Mouse (Mus musculus) ovary, postnatal 10 days (tissue): Measurements from ENCODE around the gene Emg1.
A peak's percentile ranks its signal among the peaks of the same experiment; 100 is the strongest.
"Not testable (repeated sequence)": the region's sequence is repeated elsewhere in the genome, so short reads cannot be mapped to it uniquely, and the experiment has no call there.

ENCODE experiments used
- DNase-seq: peaks from one replicate; pipeline ENCODE4 v3.0.0; 2022; ENCODE audit warnings: low spot score

The Emg1 gene

DNA sequence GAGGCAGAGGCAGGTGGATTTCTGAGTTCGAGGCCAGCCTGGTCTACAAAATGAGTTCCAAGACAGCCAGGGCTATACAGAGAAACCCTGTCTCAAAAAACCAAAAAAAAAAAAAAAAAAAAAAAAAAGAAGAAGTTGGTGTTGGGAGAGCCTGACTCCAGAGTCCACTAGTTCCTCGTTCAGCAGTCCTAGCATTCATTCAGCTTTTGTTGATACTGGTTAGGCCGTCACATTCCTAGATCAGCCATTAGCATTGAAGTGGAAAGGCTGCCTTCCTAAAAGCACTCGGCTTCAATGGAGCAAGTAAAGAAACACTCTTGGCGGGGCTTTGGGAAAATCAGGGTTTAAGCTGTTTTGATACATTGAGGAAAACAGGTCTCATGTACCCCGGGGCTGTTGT, 29.7 kb downstream of the Emg1 start:
- DNase-seq = not testable (repeated sequence)

- DNase-seq = no peak
Measured at GRCm38 (mm10) chr6:124679486-124679885, 32.5 kb downstream of the Emg1 start.

DNA sequence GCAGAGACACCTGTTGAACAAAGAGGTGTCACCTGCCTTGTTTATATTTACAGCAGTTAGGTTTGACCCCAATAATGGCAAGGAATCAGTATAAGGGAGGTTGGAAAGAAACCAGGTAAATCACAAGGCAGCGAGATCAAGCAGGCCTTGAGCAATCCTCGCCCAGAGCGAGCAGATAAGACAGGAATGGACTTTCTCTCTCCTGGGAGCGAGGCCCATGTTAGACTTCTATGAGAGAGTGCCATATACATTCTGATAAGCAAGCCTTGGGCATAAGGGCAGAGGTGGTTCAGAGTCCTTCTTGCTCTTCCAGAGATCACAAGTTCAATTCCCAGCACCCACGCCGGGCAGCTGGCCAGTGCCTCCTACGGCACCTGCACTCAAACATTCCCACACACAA, 33.2 kb downstream of the Emg1 start:
- DNase-seq = no peak

- DNase-seq = no peak
Measured at GRCm38 (mm10) chr6:124676171-124676570, 35.8 kb downstream of the Emg1 start.

DNA sequence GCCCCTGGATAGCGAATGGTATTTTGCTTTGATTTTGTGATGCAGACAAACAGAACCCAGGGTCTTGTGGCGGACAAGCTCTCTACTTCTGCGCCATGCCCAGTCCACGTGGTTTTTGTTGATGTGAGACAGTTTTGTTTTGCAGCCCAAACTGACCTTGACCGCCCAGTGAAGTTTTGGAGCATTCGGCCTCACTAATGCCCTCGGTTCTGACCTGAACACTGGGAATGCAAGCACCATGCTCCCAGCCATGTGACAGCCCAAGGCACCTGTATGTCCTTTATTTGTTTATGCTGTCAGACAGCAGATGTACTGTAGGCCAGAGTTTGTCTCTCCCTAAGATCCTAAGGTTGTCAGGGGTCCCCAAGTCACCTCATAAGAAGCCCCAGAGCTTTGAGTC, 37.4 kb downstream of the Emg1 start:
- DNase-seq = no peak

DNA sequence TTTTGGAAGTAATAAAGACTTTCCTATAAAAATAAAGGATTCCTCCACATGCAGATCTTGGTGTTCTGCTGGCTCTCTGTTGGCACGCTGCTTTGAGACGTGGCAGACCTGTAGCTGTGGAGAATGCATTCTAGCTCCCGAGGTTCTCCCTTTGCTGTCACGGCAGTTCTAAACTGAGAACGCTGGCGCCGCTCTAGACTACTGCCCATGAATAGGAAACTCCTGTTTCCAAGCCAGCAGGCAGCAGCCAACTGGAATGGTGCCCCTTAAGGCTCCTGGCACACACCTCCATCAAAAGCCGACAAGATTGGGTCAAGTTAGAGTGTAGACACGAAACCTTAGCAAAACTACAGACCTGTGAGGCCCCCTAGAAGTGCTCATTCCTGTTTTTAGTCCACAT, 38.4 kb downstream of the Emg1 start:
- DNase-seq = no peak

DNA sequence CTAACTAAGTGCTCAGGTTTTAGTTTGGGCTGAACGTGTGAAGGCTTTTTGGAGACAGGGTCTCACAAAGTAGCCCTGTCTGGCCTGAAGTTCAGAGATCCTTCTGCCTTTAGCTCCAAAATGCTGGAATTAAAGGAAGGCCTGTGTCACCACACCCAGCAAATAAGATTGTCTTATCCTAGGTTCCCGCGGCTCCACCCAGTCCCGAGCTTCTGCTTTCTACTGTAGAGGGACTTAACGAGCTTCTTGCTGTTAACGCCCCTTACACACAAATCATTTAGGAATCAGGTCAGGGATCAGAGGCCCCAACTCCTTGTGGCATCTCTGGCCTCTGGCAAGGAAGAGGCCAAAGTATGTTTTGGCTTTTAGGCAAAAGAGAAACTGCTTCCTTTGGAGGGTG, 39.9 kb downstream of the Emg1 start:
- no peak for DNase-seq

GRCm38 (mm10) chr6:124670281-124670900, 41.6 kb downstream of the Emg1 start:
- DNase-seq = no peak

DNA sequence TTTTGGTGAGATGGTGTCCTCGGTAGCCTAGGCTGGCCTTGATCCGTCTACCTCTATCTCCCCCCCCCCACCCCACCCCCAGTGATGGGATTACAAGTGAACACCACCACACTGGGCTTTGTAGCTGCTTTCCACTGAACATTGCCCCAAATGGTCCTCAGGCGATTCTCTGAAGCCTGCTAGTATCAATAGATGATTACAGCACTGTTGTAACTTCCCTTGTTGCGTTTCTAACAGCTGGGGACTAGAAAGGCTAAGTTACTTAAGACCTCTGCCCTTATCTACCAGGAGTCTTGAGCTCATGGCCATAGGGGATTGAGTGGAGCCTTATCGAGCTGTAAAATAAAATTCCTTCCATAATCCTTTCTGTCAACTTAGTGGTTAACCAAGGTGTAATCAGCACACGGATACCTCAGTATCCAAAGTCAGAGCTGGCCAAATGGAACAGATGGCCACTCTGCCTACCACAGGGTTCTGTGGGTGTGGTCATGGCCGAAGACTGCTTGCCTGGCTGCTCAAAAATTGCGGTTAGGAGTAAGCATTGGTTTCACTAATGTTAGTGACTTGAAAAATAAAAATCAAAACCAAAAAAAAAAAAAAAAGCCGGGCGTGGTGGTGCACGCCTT, 42.6 kb downstream of the Emg1 start:
- DNase-seq = no peak

GRCm38 (mm10) chr6:124665011-124665410, 47.0 kb downstream of the Emg1 start:
- DNase-seq = no peak

GRCm38 (mm10) chr6:124664256-124664655, 47.7 kb downstream of the Emg1 start:
- DNase-seq = no peak

DNA sequence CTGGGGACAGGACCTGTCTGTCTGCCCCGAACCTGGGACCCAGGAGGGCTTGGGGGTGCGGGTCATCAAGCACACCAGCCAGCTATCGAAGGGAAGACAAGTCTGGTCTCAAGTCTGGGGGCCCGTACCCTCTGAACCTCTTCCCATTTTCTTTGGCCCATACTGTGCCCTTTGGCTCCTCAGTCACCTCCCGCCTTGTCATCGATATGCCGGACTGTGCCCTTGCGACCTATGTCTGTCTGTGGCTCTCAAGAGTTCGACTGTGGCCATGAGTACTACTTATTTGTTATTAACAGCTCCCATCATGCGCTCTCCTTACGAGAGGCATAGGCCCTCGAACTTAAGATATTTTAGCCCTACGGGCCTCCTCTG, 48.6 kb downstream of the Emg1 start:
- DNase-seq = no peak

- DNase-seq = peak; percentile 96
Measured at GRCm38 (mm10) chr6:124662477-124663423, 49.2 kb downstream of the Emg1 start, which contains the start of gene Lpcat3. Gene Lpcat3 (plus strand): TSS chr6:124663027.

GRCm38 (mm10) chr6:124661995-124662394, 50.0 kb downstream of the Emg1 start:
- DNase-seq = no peak

DNA sequence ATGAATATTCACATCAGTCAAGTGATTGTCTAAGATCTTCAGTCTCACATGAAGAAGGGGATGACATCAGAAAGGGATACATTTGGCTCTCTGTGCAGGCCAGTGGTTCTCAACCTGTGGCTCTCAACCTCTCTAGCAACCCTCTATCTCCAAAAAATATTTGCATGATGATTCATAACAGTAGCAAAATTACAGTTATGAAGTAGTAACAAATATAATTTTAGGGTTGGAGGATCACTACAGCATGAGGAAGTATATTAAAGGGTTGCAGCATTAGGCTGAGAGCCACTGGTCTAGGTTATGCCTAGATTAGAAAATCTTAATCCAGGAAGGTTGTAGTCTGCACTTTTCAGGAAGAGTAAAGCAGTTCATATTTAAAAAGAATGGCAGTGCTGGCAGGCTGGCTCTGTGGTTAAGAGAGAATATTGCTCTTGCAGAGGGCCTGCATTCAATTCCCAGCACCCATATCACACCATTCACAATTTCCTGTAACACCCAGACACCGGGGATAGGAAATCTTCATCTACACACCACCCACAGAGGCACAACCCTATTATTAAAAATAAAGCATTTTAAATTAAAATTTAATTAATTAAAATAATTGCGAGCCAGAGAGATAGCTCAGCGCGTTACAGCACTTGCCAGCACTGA, 50.7 kb downstream of the Emg1 start:
- DNase-seq = no peak

- no peak for DNase-seq
Measured at GRCm38 (mm10) chr6:124658067-124658466, 53.9 kb downstream of the Emg1 start.

GRCm38 (mm10) chr6:124655893-124656292, 56.1 kb downstream of the Emg1 start:
- no peak for DNase-seq
